Mouse (Mus musculus) layer of hippocampus, postnatal 14 days (tissue): ENCODE data around the gene Ttn. TPM values are rescaled to one million over a fixed set of nuclear protein-coding genes. Genes with fewer than 3 reads are reported as not detected.

Source experiments
- DNase-seq, 2 experiments: peaks; one replicate each; pipeline ENCODE4 v3.0.0; 2021 to 2022; ENCODE audit warnings: low spot score in 2 of 2, mixed read lengths in 1 of 2
- total RNA-seq, 2 experiments: library from RNA; stranded (reverse); gene quantifications; 2 replicates each; pipeline ENCODE4 v1.2.3; 2021

Ttn gene
- total RNA-seq, 2 experiments from 2014 or later = 3.4 to 3.8 TPM

DNA sequence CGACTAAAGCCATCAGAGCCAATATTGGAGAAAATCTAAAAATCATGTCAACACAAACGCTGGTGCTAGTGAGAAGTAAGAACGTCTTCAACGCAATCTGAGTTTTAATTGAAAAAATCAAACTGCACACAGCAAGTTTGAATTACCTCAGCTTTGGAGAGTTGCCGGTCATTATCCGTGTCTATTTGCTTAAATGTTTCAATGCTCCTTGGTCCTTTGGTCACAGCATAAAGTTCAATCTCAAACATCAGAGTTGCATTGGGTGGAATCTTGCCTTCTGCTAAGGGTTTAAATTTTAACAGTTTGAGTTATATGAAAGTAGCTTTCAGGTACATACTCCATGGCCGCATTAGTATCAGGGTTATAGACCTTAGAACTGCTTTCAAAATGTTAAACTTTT is 316.8 kb downstream of the Ttn start:
- no peak for DNase-seq

DNA sequence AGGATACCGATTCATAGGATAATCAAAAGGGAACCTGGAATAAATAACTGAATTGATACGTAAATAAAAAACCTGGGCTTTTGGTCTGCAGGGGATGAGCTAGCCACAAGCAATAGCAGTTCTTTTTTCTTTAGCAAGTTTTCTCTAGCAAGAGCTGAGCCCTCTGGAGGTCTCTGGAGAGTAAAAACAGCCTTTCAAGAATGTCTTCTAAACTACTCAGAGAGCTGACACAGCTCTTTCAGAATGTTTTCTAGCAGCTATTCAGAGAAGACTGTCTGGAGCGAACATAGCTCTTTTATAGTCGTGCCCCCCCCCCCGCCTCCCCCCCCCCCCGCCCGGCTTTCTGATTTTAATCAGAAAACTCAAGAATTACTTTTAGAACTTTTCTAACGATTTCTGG is 322.9 kb downstream of the Ttn start:
- no peak for DNase-seq

DNA sequence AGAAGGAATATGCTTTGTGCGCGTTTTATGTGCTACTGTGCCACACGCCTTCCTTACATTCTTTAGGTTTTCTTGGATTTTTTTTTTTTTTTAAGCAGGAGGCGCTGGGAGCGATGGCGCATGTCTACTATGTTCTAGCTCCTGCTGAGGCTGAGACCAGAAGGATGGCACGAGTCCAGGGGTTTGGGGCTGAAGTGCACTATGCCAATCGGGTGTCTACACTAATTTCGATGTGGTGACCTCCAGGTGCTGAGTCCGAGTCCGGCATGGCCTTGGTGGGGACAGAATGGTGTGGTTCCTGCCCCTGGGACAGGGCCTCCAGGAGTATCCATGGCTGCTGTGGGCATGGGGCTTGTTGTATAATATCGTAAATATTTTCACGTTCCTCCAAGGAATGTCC is 323.8 kb downstream of the Ttn start:
- DNase-seq = no peak

DNA sequence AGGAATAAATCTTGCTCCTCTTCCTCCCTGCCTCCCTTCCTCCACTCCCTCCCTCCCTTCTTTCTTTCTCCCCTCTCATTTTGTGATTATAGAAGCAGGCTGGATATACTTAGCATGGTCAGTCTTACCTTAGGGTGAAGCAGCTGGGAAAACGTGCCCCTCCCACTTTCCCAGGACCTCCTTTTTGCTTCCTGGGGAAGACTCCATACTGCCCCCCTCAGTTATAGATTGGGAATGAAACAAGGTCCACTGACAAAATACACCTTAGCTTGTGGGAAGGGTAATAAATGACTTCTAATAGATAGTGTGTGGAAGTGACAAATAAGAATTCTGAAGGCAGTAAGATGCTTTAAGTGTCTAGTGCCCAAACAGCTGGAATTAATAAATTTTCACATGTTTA is 326.4 kb downstream of the Ttn start:
- DNase-seq = no peak

DNA sequence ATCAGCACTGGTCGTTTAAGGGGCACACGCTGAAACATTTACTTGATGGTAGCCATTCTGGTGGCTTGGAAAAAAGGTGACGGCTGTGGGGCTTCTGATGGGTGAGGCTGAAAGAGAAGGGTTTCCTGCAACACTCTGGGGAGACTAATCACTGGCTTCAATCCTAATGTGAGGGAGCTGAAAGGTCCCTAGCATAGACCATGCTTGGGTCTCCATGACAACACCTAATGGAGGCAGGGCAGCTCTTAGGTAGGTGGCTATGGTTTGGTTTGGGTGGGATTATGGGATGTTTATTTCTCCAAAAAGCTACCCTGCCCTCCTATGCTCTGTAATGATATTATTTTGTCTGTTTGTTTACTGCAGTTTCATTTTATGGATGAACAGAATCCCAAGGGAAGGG is 326.9 kb downstream of the Ttn start:
- DNase-seq = no peak

DNA sequence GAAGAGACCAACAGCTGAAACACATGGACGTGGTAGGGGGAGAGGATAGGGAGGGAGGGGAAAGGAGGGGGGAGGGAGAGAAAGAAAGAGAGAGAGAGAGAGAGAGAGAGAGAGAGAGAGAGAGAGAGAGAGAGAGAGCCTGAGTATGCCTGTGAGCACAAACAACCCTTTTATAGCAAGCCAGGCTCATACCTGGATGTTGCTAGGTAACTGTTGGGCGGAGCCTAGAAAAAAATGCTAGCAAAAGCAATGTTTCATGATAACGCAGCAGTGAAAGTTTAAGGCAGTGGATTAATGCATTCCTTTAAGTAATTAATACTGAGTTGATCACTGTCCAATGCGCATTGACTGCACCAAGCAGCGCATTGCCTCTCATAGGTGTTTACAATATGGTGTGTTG is 327.7 kb downstream of the Ttn start:
- no peak for DNase-seq

Other genes starting within 250 kb of the Ttn start
- 10 to 100 TPM; 41.1 to 43.3 TPM for gene Ccdc141, start 188.1 kb upstream of the Ttn start, total RNA-seq